Mouse (Mus musculus) liver, embryonic 12.5 days (tissue): Measurements from ENCODE around the gene Krt39. TPM values are rescaled to one million over a fixed set of nuclear protein-coding genes. Genes with fewer than 3 reads are reported as not detected.

Experiments
- ATAC-seq: fragments of 200-750 bp; cut with Nextera tagmentation; 2 replicates; pipeline ENCODE4 v1.8.0; 2017; ENCODE audit warnings: moderate number of reproducible peaks, mild to moderate bottlenecking, moderate library complexity
- H3K27ac ChIP-seq: fragments of 300-500 bp; sonication (generic); 2 replicates; pipeline ENCODE4 v1.5.1; 2016; ENCODE audit warnings: mild to moderate bottlenecking
- H3K27me3 ChIP-seq: fragments of 300-500 bp; sonication (generic); replicated peaks from 2 replicates; pipeline ENCODE4 v1.6.1; 2016; ENCODE audit warnings: mild to moderate bottlenecking, moderate library complexity
- H3K36me3 ChIP-seq: fragments of 300-500 bp; sonication (generic); 2 replicates; pipeline ENCODE4 v1.6.1; 2016; ENCODE audit warnings: mild to moderate bottlenecking, moderate library complexity
- H3K4me1 ChIP-seq: fragments of 300-500 bp; sonication (generic); 2 replicates; pipeline ENCODE4 v1.6.1; 2016
- H3K4me2 ChIP-seq: fragments of 300-500 bp; sonication (generic); 2 replicates; pipeline ENCODE4 v1.6.1; 2016; ENCODE audit warnings: mild to moderate bottlenecking, moderate library complexity
- H3K4me3 ChIP-seq: fragments of 300-500 bp; sonication (generic); 2 replicates; pipeline ENCODE4 v1.5.1; 2016; ENCODE audit warnings: mild to moderate bottlenecking, moderate library complexity
- H3K9ac ChIP-seq: fragments of 300-500 bp; sonication (generic); 2 replicates; pipeline ENCODE4 v1.6.1; 2016; ENCODE audit warnings: mild to moderate bottlenecking, moderate library complexity
- H3K9me3 ChIP-seq: fragments of 300-500 bp; sonication (generic); replicated peaks from 2 replicates; pipeline ENCODE4 v1.6.1; 2016; ENCODE audit warnings: mild to moderate bottlenecking, moderate library complexity
- WGBS: fragments of 180-500 bp; shearing (Covaris S2); methylation state at CpG from one replicate; pipeline ENCODE4 v1.1.7; 2016; ENCODE audit not compliant: insufficient replicate concordance; 5-methylcytosine and 5-hydroxymethylcytosine counted together
- polyA plus RNA-seq: library from polyadenylated mRNA; unstranded; fragments of >200 nt; fragmentation: Nextera tagmentation; extraction: Ambion mirVana; gene quantifications from 2 replicates; pipeline ENCODE4 v1.2.1, GENCODE M21; 2016

Krt39 gene
- polyA plus RNA-seq, result not detected in 2 replicates

- H3K27ac ChIP-seq, result no peak within 1 kb of the TSS
- no peak within 1 kb of the TSS for H3K4me3 ChIP-seq
- no peak within 1 kb of the TSS for H3K4me2 ChIP-seq
- H3K36me3 ChIP-seq, result no peaks in the 10 kb centered on the region
- no peaks in the 10 kb centered on the region for H3K27me3 ChIP-seq
- 0 out of 2 replicates have a peak, but pooled peaks cover 3% of the 10 kb centered on the region for H3K9me3 ChIP-seq
- H3K9ac ChIP-seq, result no peak within 1 kb of the TSS
- no peaks in the 10 kb centered on the region for H3K4me1 ChIP-seq
- WGBS, result 73% methylated on average over 13 of the region's 13 CpGs
- ATAC-seq, result no peak
Measured at GRCm38 (mm10) chr11:99521288-99521860, at the start of gene Krt39. Krt39 (minus strand) TSS chr11:99521338.

- no peak for ATAC-seq
- Histone ChIP-seq H3K4me2 (no peak within 1 kb of the TSS), H3K36me3 (no peaks in the 10 kb centered on the region), H3K9me3 (no peaks in the 10 kb centered on the region), H3K9ac (no peak within 1 kb of the TSS), H3K27ac (no peak within 1 kb of the TSS), H3K27me3 (no peaks in the 10 kb centered on the region), H3K4me1 (no peaks in the 10 kb centered on the region), H3K4me3 (no peak within 1 kb of the TSS)
- WGBS, result 79% methylated on average over 7 of the region's 7 CpGs
Measured at GRCm38 (mm10) chr11:99566530-99566929, 45.4 kb upstream of the Krt39 start, which contains the start of gene Krtap3-1. Krtap3-1 (minus strand) TSS chr11:99566630.

- H3K27me3 ChIP-seq, result no peaks in the 10 kb centered on the region
- H3K9ac ChIP-seq, result no peak overlapping the region
- no peak overlapping the region for H3K27ac ChIP-seq
- no peak overlapping the region for H3K4me2 ChIP-seq
- ATAC-seq, result no peak
- H3K4me3 ChIP-seq, result no peak overlapping the region
- H3K9me3 ChIP-seq, result no peaks in the 10 kb centered on the region
- WGBS, result 67% methylated on average over 6 of the region's 6 CpGs
- H3K36me3 ChIP-seq, result no peaks in the 10 kb centered on the region
- H3K4me1 ChIP-seq, result no peaks in the 10 kb centered on the region
Measured at GRCm38 (mm10) chr11:99562580-99562979, 41.4 kb upstream of the Krt39 start.

GRCm38 (mm10) chr11:99559366-99559765 is 38.2 kb upstream of the Krt39 start, which contains the start of gene Gm11939:
Gm11939 (minus strand) TSS chr11:99559466.
- no peaks in the 10 kb centered on the region for H3K4me1 ChIP-seq
- no peak within 1 kb of the TSS for H3K4me3 ChIP-seq
- ATAC-seq, result no peak
- H3K27me3 ChIP-seq, result no peaks in the 10 kb centered on the region
- no peak within 1 kb of the TSS for H3K9ac ChIP-seq
- H3K27ac ChIP-seq, result no peak within 1 kb of the TSS
- H3K9me3 ChIP-seq, result no peaks in the 10 kb centered on the region
- no peaks in the 10 kb centered on the region for H3K36me3 ChIP-seq
- H3K4me2 ChIP-seq, result no peak within 1 kb of the TSS
- 76% methylated on average over 9 of the region's 9 CpGs for WGBS

- no peak overlapping the region for H3K27ac ChIP-seq
- H3K36me3 ChIP-seq, result no peaks in the 10 kb centered on the region
- no peak overlapping the region for H3K9ac ChIP-seq
- H3K4me2 ChIP-seq, result no peak overlapping the region
- H3K27me3 ChIP-seq, result no peaks in the 10 kb centered on the region
- no peaks in the 10 kb centered on the region for H3K9me3 ChIP-seq
- WGBS, result 57% methylated on average over 3 of the region's 3 CpGs
- H3K4me1 ChIP-seq, result no peaks in the 10 kb centered on the region
- no peak for ATAC-seq
- no peak overlapping the region for H3K4me3 ChIP-seq
Measured at GRCm38 (mm10) chr11:99557976-99558745, 37.0 kb upstream of the Krt39 start.

GRCm38 (mm10) chr11:99556753-99557152 is 35.6 kb upstream of the Krt39 start, which contains the start of gene Krtap3-2:
Krtap3-2 (minus strand) TSS chr11:99556853.
- Histone ChIP-seq H3K27ac (no peak within 1 kb of the TSS), H3K4me1 (no peaks in the 10 kb centered on the region), H3K9ac (no peak within 1 kb of the TSS), H3K9me3 (no peaks in the 10 kb centered on the region), H3K36me3 (no peaks in the 10 kb centered on the region), H3K4me3 (no peak within 1 kb of the TSS), H3K27me3 (no peaks in the 10 kb centered on the region), H3K4me2 (no peak within 1 kb of the TSS)
- WGBS, result 53% methylated on average over 2 of the region's 2 CpGs
- no peak for ATAC-seq

GRCm38 (mm10) chr11:99556195-99556594 is 35.1 kb upstream of the Krt39 start:
- Histone ChIP-seq H3K9me3 (no peaks in the 10 kb centered on the region), H3K4me3 (no peak overlapping the region), H3K4me1 (no peaks in the 10 kb centered on the region), H3K4me2 (no peak overlapping the region), H3K27me3 (no peaks in the 10 kb centered on the region), H3K36me3 (no peaks in the 10 kb centered on the region), H3K27ac (no peak overlapping the region), H3K9ac (no peak overlapping the region)
- no peak for ATAC-seq
- 52% methylated on average over 2 of the region's 2 CpGs for WGBS

GRCm38 (mm10) chr11:99550765-99551164 is 29.6 kb upstream of the Krt39 start, which contains the start of gene Krtap3-3:
Krtap3-3 (minus strand) TSS chr11:99550865.
- Histone ChIP-seq H3K4me2 (no peak within 1 kb of the TSS), H3K9me3 (no peaks in the 10 kb centered on the region), H3K9ac (no peak within 1 kb of the TSS), H3K27ac (no peak within 1 kb of the TSS), H3K27me3 (no peaks in the 10 kb centered on the region), H3K4me1 (no peaks in the 10 kb centered on the region), H3K36me3 (no peaks in the 10 kb centered on the region), H3K4me3 (no peak within 1 kb of the TSS)
- 70% methylated on average over 4 of the region's 4 CpGs for WGBS
- no peak for ATAC-seq

GRCm38 (mm10) chr11:99547892-99548291 is 26.8 kb upstream of the Krt39 start:
- H3K4me1 ChIP-seq, result no peaks in the 10 kb centered on the region
- no peak overlapping the region for H3K27ac ChIP-seq
- H3K9ac ChIP-seq, result no peak overlapping the region
- H3K36me3 ChIP-seq, result no peaks in the 10 kb centered on the region
- H3K27me3 ChIP-seq, result no peaks in the 10 kb centered on the region
- H3K9me3 ChIP-seq, result no peaks in the 10 kb centered on the region
- no peak for ATAC-seq
- H3K4me2 ChIP-seq, result no peak overlapping the region
- no peak overlapping the region for H3K4me3 ChIP-seq

- H3K36me3 ChIP-seq, result no peaks in the 10 kb centered on the region
- H3K27ac ChIP-seq, result no peak overlapping the region
- ATAC-seq, result no peak
- no peaks in the 10 kb centered on the region for H3K27me3 ChIP-seq
- no peaks in the 10 kb centered on the region for H3K9me3 ChIP-seq
- H3K4me3 ChIP-seq, result no peak overlapping the region
- no peaks in the 10 kb centered on the region for H3K4me1 ChIP-seq
- WGBS, result 70% methylated on average over 9 of the region's 9 CpGs
- no peak overlapping the region for H3K9ac ChIP-seq
- no peak overlapping the region for H3K4me2 ChIP-seq
Measured at GRCm38 (mm10) chr11:99539721-99540120, 18.6 kb upstream of the Krt39 start.

- H3K9me3 ChIP-seq, result 0 out of 2 replicates have a peak, but pooled peaks cover 3% of the 10 kb centered on the region
- H3K9ac ChIP-seq, result no peak overlapping the region
- ATAC-seq, result no peak
- H3K4me2 ChIP-seq, result no peak overlapping the region
- H3K27ac ChIP-seq, result no peak overlapping the region
- no peaks in the 10 kb centered on the region for H3K27me3 ChIP-seq
- no peak overlapping the region for H3K4me3 ChIP-seq
- no peaks in the 10 kb centered on the region for H3K36me3 ChIP-seq
- H3K4me1 ChIP-seq, result no peaks in the 10 kb centered on the region
- WGBS, result 63% methylated on average over 8 of the region's 8 CpGs
Measured at GRCm38 (mm10) chr11:99514098-99514497, 7.0 kb downstream of the Krt39 start.

GRCm38 (mm10) chr11:99500095-99500805 is 20.9 kb downstream of the Krt39 start:
- H3K4me1 ChIP-seq, result no peaks in the 10 kb centered on the region
- no peaks in the 10 kb centered on the region for H3K9me3 ChIP-seq
- no peaks in the 10 kb centered on the region for H3K36me3 ChIP-seq
- H3K27ac ChIP-seq, result no peak overlapping the region
- H3K9ac ChIP-seq, result no peak overlapping the region
- no peak overlapping the region for H3K4me2 ChIP-seq
- H3K4me3 ChIP-seq, result no peak overlapping the region
- no peaks in the 10 kb centered on the region for H3K27me3 ChIP-seq
- 70% methylated on average over 9 of the region's 9 CpGs for WGBS
- ATAC-seq, result no peak
